Mouse (Mus musculus) liver (tissue): ENCODE measurements at regions not wholly inside any gene's neighbourhood (a gene's known extent, or its start where the extent isn't known, plus 50 kb on each side); places are given as distances from the start of the nearest gene placed in this dataset.

Source experiments
- DNase-seq: peaks from one replicate; pipeline ENCODE4 v3.0.0-alpha.2; 2020; ENCODE audit warnings: mixed read lengths

DNA sequence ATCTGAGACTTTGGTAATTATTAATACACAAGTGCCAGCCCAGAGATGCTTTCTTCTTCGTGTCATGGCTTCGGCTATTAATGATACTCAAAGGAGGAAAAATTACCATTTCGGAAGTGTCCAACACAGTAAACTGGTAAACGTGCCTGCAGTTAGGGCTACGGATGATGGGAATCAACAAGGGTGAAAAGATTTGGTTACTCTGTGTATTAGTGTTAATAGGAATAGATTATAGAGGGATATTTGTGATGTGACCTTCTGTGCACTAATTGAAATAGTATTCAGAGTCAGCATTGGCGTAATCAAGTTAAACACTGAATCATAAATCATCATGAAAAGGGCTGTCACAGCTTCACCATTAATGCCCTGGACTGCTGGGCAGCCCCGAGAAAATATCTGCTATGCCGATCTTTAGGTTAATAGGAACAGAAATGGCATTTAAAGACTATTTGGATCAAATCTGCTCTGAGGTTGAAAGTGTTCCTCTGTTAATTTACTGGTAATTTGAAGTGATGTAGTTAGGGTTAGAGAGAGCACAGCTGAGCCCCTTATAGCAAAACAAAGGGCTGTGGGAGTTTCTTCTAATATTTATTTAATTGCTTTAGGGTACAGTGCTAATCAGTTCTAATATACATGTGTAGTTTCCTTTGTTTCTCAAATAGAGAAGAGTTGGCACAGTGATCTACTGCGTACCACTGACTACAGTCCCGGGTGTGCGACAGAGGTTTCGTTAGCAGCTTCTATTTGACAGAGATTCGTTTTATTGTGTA, 160.7 kb downstream of the Rpl36a-ps1 start:
- DNase-seq, result no peak

DNA sequence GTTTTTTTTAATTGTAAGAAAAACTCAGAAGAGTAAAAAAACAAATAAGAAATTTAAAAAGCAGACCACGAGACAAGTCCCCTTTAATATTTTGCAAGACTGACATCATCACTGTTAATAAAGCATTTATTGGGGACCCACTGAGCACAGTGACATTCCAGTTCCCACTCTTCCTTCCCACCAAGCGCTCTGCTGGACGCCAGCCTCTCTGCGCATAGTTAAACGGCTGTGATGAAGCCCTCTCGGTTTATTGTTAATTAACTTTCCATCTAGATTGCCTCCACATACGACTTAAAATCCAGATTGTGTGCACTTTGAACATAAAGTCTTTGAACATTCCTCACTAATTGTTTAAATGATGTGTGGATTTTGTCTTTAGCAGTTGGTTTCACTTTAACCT, 161.7 kb downstream of the Rpl36a-ps1 start:
- no peak for DNase-seq

DNA sequence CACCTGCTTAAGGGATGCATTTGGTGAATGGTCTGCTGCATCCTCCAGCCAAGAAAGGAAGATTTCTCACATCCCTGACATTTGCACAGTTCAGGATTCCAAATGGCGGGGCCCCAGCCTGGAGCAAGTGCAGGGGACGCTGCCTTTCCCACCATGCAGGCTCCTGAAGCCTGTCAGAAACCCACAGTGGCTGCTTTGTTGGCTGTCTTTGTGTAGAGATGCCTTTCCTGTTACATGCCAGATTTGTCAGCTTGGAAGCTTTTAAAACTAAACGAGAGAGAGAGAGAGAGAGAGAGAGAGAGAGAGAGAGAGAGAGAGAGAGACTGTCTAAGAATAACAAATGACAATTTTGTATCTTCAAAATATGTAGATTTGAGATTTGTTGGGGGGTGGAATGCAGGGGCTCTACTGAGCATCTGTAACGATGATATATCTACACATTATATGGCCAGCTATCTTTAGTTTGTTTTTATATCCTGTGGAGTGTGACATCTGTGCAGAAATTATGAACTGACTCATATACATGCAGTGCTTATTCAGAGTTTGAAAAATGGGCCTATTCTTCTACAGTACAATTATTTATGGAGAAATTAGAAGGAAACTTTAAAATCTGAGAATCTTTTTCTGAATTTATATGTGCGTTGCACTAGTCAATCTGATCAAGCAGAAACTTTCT, 164.0 kb downstream of the Rpl36a-ps1 start:
- no peak for DNase-seq

DNA sequence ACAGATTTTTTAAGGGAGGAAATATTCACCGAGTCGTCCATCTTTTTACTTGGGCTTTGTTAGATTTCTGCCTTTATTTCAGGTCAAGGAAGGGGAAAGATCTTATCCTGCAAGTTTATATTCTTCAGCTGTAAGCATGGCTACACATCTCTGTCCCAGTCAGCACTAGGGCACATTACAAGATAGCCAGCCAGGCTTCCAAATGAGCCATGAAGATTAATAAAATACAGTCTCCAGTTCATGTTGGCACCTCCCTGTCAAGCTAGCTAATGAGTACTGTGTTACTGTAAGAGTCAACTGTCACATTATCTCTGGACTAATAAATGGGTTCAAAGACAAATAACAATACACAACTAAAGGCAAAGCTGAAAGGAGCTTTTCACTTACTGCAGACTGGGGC, 166.6 kb downstream of the Rpl36a-ps1 start:
- DNase-seq, result no peak

DNA sequence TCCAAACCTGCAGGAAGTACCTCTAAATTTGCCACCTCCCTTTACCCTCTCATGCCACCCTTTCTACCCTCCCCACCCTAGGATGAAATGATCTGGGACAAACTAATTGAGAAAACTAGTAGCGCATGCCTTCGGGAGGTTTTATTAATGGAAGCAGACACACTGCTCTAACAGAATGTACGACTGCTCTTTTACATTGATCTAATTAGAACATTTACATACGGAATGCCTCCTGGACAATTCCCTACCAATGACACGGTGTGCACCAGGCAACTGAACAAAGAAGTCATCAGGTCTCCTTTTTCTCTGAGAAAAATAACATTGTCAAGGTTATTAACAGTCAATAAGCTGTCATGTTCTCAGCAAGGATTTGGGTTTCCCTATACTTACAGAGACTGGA, 180.5 kb downstream of the Rpl36a-ps1 start:
- no peak for DNase-seq

DNA sequence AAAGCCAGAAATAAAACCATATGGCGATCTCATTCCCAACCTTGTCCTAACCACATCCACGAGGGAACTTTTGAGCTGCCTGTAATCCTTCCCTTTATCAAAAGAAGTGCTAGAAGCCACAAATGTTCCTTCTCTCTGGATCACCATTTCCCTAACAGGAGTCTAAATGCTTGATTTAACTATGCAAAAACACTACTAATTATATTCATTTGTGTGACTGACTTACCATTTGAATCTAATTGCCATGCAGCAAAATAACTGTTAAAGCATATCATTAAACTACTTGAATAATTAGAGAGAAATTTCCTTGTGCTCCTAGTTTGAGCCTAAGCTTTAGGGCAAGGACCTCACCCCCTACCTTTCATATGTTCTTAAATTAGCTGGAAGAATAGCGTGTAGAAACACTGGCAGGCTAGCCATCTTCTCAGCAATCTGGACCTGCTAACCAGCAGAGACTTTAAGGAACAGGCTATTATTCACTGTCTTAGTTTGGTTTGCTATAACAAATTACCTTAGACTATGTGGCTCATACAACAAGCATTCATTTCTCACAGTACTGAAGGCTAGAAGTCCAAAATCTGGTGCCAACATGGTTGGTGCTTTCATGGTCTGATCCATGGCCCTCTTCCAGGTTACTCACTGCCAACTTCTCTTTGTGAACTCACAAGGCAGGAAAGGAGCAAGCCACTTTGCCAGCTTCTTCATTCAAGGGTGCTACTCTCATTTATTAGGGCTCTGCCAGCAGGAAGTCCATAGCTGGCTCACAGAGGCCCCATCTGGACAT, 183.7 kb downstream of the Rpl36a-ps1 start:
- DNase-seq, result no peak

DNA sequence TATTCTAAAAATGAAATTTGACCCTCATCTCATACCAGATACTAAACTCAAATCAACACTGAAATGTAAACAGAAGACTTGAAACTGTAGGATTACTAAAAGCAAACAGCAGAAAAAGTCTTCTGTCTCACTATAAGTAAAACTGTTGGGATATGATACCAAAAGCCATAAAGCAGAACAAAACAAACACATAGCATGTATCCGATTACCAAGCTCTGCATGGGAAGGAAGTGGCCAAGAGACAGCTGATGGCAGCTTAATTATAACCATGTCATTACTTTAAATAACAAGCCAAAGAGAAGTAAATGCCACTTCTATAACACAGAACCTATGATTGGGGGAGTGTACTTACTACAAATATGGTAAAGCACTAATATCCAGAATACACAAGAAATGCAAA, 186.0 kb downstream of the Rpl36a-ps1 start:
- DNase-seq, result no peak

DNA sequence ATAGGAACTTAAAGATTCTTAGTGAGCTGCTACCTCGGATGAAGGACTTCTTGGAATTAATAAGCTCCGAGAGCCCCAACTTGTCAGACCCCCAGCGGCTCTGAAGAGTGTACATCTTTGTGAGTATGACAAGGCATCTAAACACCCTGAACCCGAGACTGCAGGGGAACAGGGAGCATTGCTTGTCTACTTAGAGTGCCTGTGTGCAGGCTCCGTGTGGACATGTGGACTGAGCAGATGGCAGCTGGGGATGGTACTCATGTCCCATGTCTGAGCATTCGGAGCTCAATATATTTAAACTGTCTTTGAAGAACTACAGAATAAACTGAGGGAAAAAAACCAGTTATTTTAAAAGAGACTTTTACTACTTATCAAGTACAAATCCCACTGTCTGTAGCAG, 189.1 kb downstream of the Rpl36a-ps1 start:
- no peak for DNase-seq

DNA sequence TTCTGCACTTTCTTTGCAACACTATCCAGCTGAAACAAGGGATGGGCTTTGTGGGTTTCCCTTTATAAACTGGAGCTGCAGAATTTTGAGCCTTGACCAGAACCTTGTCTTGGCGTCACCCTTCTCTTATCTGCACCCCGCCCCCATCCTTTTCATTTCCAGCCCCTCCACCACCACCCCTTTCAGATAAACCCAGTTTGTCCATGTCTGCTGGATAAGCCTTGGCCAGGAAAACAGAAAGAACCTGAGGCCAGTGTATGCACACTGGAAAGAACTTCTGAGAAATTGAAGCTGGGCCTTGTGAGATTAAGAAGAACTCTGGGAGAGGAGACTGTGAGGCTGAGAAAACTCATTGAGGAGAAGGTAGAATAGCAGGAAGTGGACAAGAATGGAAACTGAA, 192.8 kb downstream of the Rpl36a-ps1 start:
- DNase-seq, result no peak

DNA sequence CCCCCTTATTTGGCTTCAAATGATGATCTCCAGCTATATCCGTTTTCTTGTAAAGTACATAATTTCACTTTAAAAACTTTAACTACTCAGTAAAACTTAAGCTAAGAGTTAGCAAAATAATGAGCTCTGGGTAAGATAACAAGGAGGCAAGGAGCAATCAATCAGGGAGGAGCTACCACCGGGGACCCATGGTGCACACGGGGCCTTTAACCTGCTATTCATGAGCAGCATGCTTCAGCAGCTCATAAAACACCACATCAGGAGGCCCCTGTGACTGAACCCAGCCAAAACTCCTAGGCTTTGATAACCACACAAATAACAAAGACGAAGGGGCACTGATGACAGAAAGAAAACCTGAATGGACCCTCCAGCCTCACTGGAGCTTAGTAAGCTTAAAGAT, 202.1 kb downstream of the Rpl36a-ps1 start:
- no peak for DNase-seq

DNA sequence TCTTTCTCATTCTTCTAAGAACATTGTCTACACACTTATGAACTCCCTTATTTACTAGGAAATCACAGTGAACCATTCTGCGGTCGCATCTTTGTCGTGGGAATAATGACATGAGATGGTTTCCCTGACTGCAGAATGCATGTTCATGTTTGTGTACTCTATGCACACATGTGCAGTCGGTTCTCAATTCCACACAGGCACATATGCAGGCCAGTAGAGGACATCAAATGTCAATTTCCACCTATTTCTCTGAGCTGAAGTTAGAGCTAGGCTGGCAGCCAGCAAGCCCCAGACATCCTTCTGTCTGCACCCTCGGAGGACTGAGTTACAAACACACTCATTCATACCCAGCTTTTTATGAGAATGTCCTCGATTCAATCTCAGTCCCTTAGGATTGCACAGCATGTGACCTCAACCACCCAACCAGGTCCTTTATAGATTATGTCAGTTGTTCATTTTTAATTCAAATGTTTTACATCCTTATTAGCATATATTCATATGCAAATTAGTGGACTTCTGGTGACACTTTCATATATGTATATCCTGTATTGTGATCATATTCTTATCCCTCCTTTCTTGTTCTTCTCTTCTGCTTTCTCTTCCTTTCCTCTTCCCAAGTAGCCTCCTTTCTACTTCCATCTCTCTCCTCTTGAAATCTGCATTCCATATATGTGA, 202.7 kb downstream of the Rpl36a-ps1 start:
- DNase-seq, result no peak

DNA sequence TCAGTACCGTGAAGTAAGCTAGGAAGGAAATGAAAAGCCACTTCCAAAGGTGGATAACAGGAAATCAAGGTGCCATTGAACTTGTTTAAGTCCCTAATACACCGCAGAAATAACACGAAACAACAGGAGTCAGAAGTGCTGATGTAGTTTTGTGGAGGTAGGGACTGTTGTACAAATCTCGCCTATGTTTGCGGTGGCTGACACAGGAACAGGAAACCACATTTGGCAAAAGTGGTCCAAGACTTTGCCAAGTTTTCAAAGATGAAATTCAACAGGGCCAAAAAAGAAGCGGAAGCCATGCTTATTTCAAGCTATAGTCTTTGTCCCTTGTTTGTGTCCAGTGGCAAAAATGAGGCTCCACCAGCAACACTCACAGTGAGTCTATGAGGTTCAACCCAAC, 204.3 kb downstream of the Rpl36a-ps1 start:
- DNase-seq, result no peak

DNA sequence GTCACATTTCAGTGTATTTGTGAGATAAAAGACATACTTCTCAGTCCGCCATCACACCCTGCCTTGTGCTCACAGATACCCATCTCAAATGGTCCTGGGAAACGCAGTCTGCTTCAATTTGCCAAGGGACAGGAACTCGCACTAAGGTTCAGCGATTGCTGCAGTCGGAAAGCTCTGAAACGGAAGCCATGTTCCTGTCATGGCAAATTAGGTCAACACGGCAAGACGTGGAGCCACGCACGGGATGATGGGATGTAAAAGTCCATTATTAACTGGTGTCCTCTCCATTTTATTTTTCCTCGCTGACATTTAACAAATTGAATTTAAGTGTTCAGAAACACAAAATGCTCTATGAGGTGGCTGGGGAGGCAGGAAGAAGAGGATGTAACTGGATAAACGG, 212.4 kb downstream of the Rpl36a-ps1 start:
- DNase-seq, result no peak

DNA sequence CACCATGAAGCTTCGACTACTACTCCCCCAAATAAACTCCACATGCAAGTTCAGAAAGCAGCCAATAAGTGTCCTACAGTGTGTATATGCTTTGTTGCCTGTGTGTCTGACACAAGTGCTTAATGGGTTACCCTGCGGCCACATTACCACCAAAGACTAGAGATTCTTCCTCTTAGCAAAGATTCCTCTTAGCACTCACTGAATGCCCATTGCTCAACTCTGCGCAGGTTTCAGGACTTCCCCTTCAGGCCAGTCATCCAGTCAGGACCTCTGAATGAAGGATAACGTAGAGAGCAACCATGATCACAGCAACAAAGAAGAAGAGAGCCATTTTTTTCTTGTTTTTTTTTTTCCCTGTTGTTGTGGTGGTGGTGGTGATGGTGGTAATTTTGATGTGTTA, 222.0 kb downstream of the Rpl36a-ps1 start:
- no peak for DNase-seq

DNA sequence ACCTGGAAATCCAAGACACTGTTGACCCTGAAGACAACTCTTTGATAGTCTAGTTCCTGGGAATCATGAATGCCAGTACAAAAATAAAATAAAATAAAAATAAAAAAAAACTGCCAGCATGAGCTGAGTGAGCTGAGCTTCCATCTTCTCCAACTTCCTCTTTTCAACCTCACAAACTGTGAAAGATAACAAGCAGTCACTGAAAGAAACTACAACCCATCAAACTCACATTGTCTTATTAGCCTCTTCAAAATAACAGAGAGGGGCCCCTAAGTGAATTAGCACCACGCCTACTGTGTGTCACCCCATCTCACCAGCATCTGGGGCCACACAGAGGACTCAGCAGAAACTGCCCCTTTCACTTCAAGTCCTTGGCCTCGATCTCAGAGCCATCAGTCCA, 225.3 kb downstream of the Rpl36a-ps1 start:
- no peak for DNase-seq

DNA sequence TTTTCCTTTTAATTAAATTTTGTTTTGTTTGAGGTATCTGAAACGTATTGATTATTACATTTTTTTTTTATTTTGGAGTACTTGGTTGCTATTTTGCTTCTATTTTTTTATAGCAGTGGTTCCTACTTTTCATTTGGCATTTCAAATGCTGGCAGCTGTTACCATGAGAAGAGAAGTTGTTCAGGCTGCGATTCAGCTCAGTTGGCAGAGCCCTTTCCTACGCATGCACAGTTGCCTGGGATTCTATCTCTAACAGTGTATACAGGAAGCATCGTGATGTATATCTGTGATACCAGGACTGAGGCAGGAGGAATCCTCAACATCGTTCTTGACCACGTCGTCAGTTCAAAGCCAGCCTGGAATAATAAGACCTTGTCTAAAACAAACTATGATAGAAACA, 226.6 kb downstream of the Rpl36a-ps1 start:
- no peak for DNase-seq

DNA sequence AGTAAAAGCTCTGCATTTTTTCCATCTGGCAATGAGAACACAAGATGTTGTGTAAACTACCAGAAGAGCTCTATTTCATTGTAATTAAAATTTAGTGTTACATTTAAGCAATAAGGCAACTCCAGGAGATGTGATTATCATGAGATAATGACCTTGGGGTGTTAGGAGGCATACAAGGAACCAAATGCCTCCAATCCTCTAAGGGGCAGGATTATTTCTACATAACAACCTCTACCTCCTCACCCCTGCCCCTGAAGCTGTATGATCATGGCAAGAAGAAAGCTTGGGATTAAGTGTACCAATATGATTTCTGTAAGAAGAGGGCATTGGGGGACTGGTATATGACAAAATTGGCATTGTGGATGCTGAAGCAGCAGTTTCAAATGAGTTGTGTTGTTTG, 228.8 kb downstream of the Rpl36a-ps1 start:
- no peak for DNase-seq

DNA sequence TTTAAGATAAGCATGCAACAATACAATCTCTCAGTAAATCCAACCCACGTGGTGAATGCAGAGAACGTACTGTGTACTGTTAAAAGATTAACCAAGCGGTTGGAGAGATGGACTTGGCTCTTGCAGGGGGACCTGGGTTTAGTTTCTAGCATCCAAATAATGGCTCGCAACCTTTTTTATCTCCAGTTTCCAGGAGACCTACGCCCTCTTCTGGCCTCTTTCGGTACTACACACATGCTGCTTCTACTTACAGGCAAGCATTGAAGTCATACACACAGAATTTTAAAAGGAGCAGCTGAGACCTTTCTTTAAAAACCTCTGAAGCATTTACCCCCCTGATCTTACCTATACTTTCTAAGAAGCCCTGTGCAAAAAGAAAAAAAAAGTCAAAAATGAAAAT, 243.4 kb downstream of the Rpl36a-ps1 start:
- DNase-seq, result no peak

DNA sequence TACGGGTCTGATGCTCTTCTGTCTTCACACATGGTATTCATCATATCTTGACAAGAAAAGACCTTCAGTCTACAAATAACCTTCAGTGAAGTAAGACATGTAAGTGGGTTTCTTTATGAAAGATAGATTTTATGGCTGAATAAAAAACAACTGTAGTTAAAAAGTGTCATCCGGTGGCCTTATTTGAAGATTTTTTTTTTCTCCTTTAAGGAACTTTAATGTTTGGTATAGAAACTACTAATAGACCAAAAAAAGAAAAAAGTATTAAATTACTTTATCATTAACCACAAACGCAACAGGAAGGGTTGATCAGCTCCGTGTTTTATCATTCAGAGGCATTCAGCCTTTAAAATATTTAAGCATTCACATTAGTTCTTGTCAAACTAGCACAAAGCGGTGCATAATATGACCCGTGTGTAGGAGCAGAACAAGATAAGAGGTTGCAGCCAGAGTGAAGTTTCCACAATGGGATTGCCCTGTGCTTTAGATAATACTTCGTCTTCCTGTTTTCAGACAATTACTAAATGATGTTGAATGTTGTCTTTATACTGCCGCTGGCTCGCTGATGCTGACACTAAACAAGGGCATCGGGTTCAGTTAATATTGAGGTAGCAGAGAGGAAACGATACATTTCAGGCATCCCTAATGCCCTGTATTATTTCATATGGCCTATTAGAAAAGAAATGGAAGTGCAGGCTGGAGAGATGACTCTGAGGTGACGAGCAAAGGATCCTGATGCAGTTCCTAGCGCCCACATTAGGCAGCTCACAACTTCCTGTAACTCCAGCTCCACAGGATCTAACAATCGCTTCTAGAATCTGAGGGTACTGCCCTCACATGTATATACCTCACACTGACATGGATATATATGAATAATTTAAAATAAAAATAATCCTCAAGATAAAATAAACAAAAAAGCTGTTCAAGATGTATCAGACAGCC, 244.8 kb downstream of the Rpl36a-ps1 start:
- no peak for DNase-seq

DNA sequence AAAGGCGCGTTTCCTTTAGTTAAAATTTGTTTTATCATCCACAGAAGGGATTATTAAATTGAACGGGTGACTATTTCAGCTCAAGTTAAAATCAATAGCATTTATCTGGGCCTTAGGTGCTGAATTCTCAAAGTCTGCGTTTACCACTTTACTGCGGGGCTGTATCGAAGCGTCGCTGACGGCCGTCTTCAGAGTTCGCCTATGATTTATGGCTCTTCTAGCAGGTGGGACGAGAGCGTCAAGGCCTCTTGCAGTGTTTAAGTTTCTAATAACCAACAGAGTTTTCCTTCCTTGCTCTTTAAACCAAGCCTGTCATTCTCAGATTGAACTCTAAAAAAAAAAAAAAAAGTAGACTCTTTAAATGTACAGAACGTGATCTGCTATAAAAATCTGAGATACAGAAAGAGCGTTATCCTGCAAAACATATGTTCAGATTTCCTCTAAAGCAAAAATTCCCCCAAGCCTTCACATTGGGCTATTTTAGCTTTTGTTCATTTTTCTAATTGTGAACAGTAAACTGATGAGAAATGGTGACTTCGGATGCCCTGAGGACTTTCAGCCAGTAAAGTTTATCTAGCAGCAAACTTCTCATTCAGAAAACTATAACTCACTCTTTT, 246.9 kb downstream of the Rpl36a-ps1 start:
- DNase-seq, result no peak

DNA sequence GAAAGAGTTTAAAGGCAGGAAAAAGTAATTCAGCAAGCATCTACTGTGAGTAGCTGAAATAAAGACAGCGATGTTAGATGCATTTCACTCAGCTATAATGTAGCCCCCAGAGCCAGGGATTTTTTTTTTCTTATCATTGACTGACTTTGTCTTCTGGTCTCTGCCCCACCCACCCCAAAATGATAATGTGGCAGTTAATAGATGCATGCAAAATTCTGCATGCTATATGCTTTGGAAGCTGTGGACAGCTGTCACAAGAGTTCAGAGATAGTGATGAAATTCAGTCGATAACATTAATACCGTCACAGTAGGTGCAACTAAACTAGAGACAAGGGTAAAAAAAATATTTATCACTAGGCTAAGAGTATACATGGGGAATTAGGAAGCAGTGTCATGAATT, 263.7 kb downstream of the Rpl36a-ps1 start:
- no peak for DNase-seq

DNA sequence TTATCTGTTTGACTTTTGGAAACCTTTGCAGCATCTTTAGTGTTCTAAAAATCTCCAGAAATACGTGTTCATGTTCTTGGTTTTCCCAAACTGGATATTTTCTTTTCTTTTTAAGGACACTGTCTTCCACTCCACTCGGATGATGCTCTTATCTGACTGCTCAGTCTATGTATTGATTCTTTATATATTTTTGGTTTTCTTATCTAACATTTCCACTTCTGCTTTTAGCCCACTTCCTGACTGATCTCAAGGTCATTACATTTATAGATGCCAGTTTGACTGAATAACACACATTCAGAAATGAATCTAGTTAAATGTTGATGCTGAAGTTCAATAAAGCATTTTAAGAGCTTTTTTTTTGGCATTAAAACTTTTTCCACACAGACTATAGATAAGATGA, 265.3 kb downstream of the Rpl36a-ps1 start:
- no peak for DNase-seq
